Comparison of ENCODE assay signal across 7 mouse cellular contexts in genomic region chr8:71132898-71133297, GRCm38 (mm10).
DNase-seq lines count a peak whose midpoint lies in the region; ATAC-seq and TF ChIP-seq lines count a peak whose summit lies in the region.
"Not testable (repeated sequence)": the region's sequence is repeated elsewhere in the genome, so short reads cannot be mapped to it uniquely, and the experiment has no call there.

No protein-coding gene starts in this region.

- TF ChIP-seq CTCF in kidney, postnatal 0 days (IDR thresholded peaks at IDR 0.05; ENCODE audit: low read depth); lung, postnatal 0 days (IDR thresholded peaks at IDR 0.05): not testable (repeated sequence)

- not testable (repeated sequence) for H3K27ac ChIP-seq in heart, embryonic 10.5 days; intestine, embryonic 14.5 days (ENCODE audit: low read depth); kidney, postnatal 0 days; lung, postnatal 0 days (ENCODE audit: low read length)

- not testable (repeated sequence) for H3K9ac ChIP-seq in intestine, embryonic 14.5 days (ENCODE audit: low read length); kidney, postnatal 0 days (ENCODE audit: low read depth, low read length); lung, postnatal 0 days (replicated peaks; ENCODE audit: low read depth)

- H3K9me3 ChIP-seq in heart, embryonic 10.5 days; intestine, embryonic 14.5 days (ENCODE audit: control insufficient read depth, low read length); kidney, postnatal 0 days (replicated peaks; ENCODE audit: low read length); lung, postnatal 0 days (ENCODE audit: low read length): not testable (repeated sequence)

- DNase-seq in 3T3-L1 (ENCODE audit: low read depth, low spot score) = peak; percentile 6
- peak; percentile 14 for DNase-seq in embryo, embryonic 10 days (ENCODE audit: low spot score)
- DNase-seq in heart, embryonic 10.5 days (ENCODE audit: low spot score) = peak; percentile 70
- peak; percentile 46 for DNase-seq in intestine, embryonic 14.5 days (ENCODE audit: low spot score)
- DNase-seq in kidney, postnatal 0 days (ENCODE audit: low spot score) = peak; percentile 17
- DNase-seq in lung, postnatal 0 days (ENCODE audit: low spot score) = peak; percentile 11
- DNase-seq in retina, postnatal 1 day = peak; percentile 15

- not testable (repeated sequence) for H3K4me3 ChIP-seq in heart, embryonic 10.5 days; intestine, embryonic 14.5 days (ENCODE audit: low read depth, low read length); kidney, postnatal 0 days (replicated peaks; ENCODE audit: low read depth, low read length); lung, postnatal 0 days (ENCODE audit: low read depth, low read length)

- H3K4me2 ChIP-seq in intestine, embryonic 14.5 days (ENCODE audit: low read length); kidney, postnatal 0 days (ENCODE audit: low read length); lung, postnatal 0 days (replicated peaks; ENCODE audit: low read depth, low read length): not testable (repeated sequence)

- not testable (repeated sequence) for ATAC-seq in intestine, embryonic 14.5 days (replicated peaks; ENCODE audit: low FRiP score, low TSS enrichment, low read depth); kidney, postnatal 0 days (replicated peaks; ENCODE audit: low FRiP score, low read depth); lung, postnatal 0 days

- not testable (repeated sequence) for H3K36me3 ChIP-seq in heart, embryonic 10.5 days; intestine, embryonic 14.5 days (ENCODE audit: control insufficient read depth, insufficient read depth, low read length); kidney, postnatal 0 days (ENCODE audit: insufficient read depth, low read length); lung, postnatal 0 days (ENCODE audit: insufficient read depth, low read length)

- WGBS in heart, embryonic 10.5 days = 55% methylated on average over 1 of the region's 1 CpGs
- 53% methylated on average over 1 of the region's 1 CpGs for WGBS in intestine, embryonic 14.5 days
- 30% methylated on average over 1 of the region's 1 CpGs for WGBS in kidney, postnatal 0 days
- WGBS in lung, postnatal 0 days = 28% methylated on average over 1 of the region's 1 CpGs

- H3K27me3 ChIP-seq in heart, embryonic 10.5 days (ENCODE audit: insufficient read depth, poor library complexity, severe bottlenecking); intestine, embryonic 14.5 days (replicated peaks; ENCODE audit: control insufficient read depth, insufficient read depth, low read length); kidney, postnatal 0 days (ENCODE audit: insufficient read depth, low read length); lung, postnatal 0 days (replicated peaks; ENCODE audit: insufficient read depth, low read length): not testable (repeated sequence)

- TF ChIP-seq EP300 in lung, postnatal 0 days (IDR thresholded peaks at IDR 0.05) = not testable (repeated sequence)

- H3K4me1 ChIP-seq in heart, embryonic 10.5 days; intestine, embryonic 14.5 days (replicated peaks; ENCODE audit: control insufficient read depth, insufficient read depth, low read length); kidney, postnatal 0 days (replicated peaks; ENCODE audit: insufficient read depth, low read length); lung, postnatal 0 days (ENCODE audit: insufficient read depth, low read depth, low read length): not testable (repeated sequence)

Comparison
In these comparisons a context has a peak if more than half of its experiments do, and no peak if none do; other contexts are left out.
1. DNase-seq: peak in every context shown above with its lines; median percentile 70 in heart, embryonic 10.5 days; 46 in intestine, embryonic 14.5 days; 17 in kidney, postnatal 0 days; 15 in retina, postnatal 1 day; 14 in embryo, embryonic 10 days; 11 in lung, postnatal 0 days; 6 in 3T3-L1.